Mouse (Mus musculus) layer of hippocampus, postnatal 14 days (tissue): ENCODE data around the gene Syt3. TPM values are rescaled to one million over a fixed set of nuclear protein-coding genes. Genes with fewer than 3 reads are reported as not detected.

ENCODE experiments used
- DNase-seq, 2 experiments: peaks; one replicate each; pipeline ENCODE4 v3.0.0; 2021 to 2022; ENCODE audit warnings: low spot score in 2 of 2, mixed read lengths in 1 of 2
- long read RNA-seq, 2 experiments: library from polyadenylated mRNA; stranded (forward); transcript quantifications; one replicate each; pipeline ENCODE4 v2.0.0; 2021
- total RNA-seq, 2 experiments: library from RNA; stranded (reverse); gene quantifications; 2 replicates each; pipeline ENCODE4 v1.2.3; 2021

The Syt3 gene
- 10 to 100 TPM; 95.5 to 98.4 TPM for total RNA-seq
- long read RNA-seq, experiment 1, transcript Syt3-202 (11 exons, 2,494 nt), result major isoform, 42 of 120 reads
- long read RNA-seq, experiment 1, transcript Syt3-201 (11 exons, 2,627 nt), result minor isoform, 18 of 120 reads
- long read RNA-seq, experiment 1, partial matches to known transcripts, result 43 of 120 reads
- long read RNA-seq, experiment 1, other reads (novel, unspliced or antisense), result 17 of 120 reads
- long read RNA-seq, experiment 2, transcript Syt3-201 (11 exons, 2,627 nt), result minor isoform, 17 of 152 reads
- long read RNA-seq, experiment 2, transcript Syt3-202 (11 exons, 2,494 nt), result major isoform, 54 of 152 reads
- long read RNA-seq, experiment 2, partial matches to known transcripts, result 64 of 152 reads
- long read RNA-seq, experiment 2, other reads (novel, unspliced or antisense), result 15 of 152 reads

- DNase-seq, result peak; percentile 80 to 84
These were observed at the start of gene Syt3 for GRCm38 (mm10) chr7:44383980-44384715. TSS of gene Syt3 (plus strand) at chr7:44384102.

- no peak for DNase-seq
These were observed 49.8 kb upstream of the Syt3 start for GRCm38 (mm10) chr7:44334139-44334538.

- no peak for DNase-seq
These were observed 48.6 kb upstream of the Syt3 start for GRCm38 (mm10) chr7:44335031-44335878.

- DNase-seq, result peak in 1 of 2 experiments; percentile 67
These were observed 47.6 kb upstream of the Syt3 start for GRCm38 (mm10) chr7:44336046-44337021.

GRCm38 (mm10) chr7:44337121-44337849 is 46.6 kb upstream of the Syt3 start:
- no peak for DNase-seq

GRCm38 (mm10) chr7:44340226-44340625 is 43.7 kb upstream of the Syt3 start:
- no peak for DNase-seq

GRCm38 (mm10) chr7:44341119-44341518 is 42.8 kb upstream of the Syt3 start:
- no peak for DNase-seq

- DNase-seq, result no peak
These were observed 42.2 kb upstream of the Syt3 start for GRCm38 (mm10) chr7:44341714-44342113.

GRCm38 (mm10) chr7:44343459-44344015 is 40.4 kb upstream of the Syt3 start:
- DNase-seq, result no peak

GRCm38 (mm10) chr7:44344622-44345021 is 39.3 kb upstream of the Syt3 start:
- DNase-seq, result no peak

GRCm38 (mm10) chr7:44349043-44349442 is 34.9 kb upstream of the Syt3 start:
- no peak for DNase-seq

GRCm38 (mm10) chr7:44350957-44351711 is 32.8 kb upstream of the Syt3 start:
- peak; percentile 82 to 91 for DNase-seq

- DNase-seq, result no peak
These were observed 31.8 kb upstream of the Syt3 start for GRCm38 (mm10) chr7:44351881-44352749.

- DNase-seq, result peak in 1 of 2 experiments; percentile 61
These were observed 30.9 kb upstream of the Syt3 start for GRCm38 (mm10) chr7:44352750-44353600.

GRCm38 (mm10) chr7:44353601-44354340 is 30.1 kb upstream of the Syt3 start:
- no peak for DNase-seq

GRCm38 (mm10) chr7:44355411-44355810 is 28.5 kb upstream of the Syt3 start:
- no peak for DNase-seq
